Mouse (Mus musculus): ENCODE results near the gene Oxct1. TPM values are rescaled to one million over a fixed set of nuclear protein-coding genes. Genes with fewer than 3 reads are reported as not detected.

Oxct1 gene
- polyA plus RNA-seq, 1 experiment from 2014 or later: 323 TPM

DNA sequence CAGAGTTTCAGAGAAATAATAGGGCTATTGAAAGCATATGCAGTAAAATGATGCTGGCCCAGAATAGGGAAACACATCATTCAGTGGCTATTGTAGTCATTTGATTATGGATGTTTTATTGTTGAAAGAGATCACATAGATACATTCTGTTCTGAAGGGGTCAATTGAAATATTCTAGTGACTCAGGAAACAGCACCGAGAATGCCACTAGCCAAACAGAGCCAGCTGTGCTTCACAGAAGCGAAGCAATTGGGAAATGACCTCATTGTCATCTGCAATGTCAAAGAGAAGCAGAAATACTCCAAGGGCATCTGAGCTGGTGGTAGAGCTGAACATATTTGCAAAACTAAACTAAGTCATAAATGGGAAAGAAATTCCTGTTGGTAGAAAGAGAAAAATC lies 145.4 kb downstream of the Oxct1 start:
- ATAC-seq (replicated peaks; ENCODE audit: extremely low read depth, insufficient read depth, low FRiP score): no peak
- no peaks in the 10 kb centered on the region for H3K27me3 ChIP-seq (ENCODE audit: control insufficient read depth, insufficient read depth, low read length)
- H3K27ac ChIP-seq (ENCODE audit: low read length): no peak overlapping the region
- no peak overlapping the region for H3K9ac ChIP-seq (ENCODE audit: low read length)
- WGBS: 45% methylated on average over 2 of the region's 2 CpGs
- H3K36me3 ChIP-seq (ENCODE audit: control insufficient read depth, insufficient read depth): peaks cover under 1% of the 10 kb centered on the region; the same call in 1 of the 2 replicates
- H3K4me1 ChIP-seq (ENCODE audit: control insufficient read depth, insufficient read depth, low read length): no peaks in the 10 kb centered on the region
- H3K4me2 ChIP-seq (ENCODE audit: low read depth, low read length): no peak overlapping the region
- no peak overlapping the region for H3K4me3 ChIP-seq (ENCODE audit: low read length)
- H3K9me3 ChIP-seq (replicated peaks; ENCODE audit: control insufficient read depth, low read length): no peaks in the 10 kb centered on the region; the same call in 1 of the 2 replicates

DNA sequence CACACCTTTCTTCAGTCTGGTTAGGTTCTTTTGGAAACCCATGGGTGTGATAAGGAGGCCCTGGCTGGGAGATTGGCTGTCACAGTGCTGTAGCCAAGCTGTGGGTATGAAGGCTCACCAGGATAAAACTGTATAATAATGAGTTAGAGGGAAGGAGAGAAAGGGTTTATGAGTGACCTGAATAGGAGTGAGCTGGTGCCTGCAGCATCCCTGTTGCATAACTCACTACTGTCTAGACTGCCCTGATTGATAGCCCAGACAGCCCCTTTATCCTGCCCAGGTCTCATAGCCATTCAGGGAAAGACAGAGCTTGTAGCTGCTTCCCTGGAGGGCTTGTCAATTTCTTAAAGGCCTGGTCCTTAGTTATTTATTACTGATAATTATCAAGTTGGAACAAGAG lies 171.7 kb downstream of the Oxct1 start:
- H3K4me2 ChIP-seq (ENCODE audit: low read depth, low read length): no peak overlapping the region
- H3K9ac ChIP-seq (ENCODE audit: low read length): no peak overlapping the region
- H3K36me3 ChIP-seq (ENCODE audit: control insufficient read depth, insufficient read depth): no peaks in the 10 kb centered on the region
- H3K9me3 ChIP-seq (replicated peaks; ENCODE audit: control insufficient read depth, low read length): no peaks in the 10 kb centered on the region
- ATAC-seq (replicated peaks; ENCODE audit: extremely low read depth, insufficient read depth, low FRiP score): no peak
- no peak overlapping the region for H3K27ac ChIP-seq (ENCODE audit: low read length)
- H3K4me3 ChIP-seq (ENCODE audit: low read length): no peak overlapping the region
- H3K4me1 ChIP-seq (ENCODE audit: control insufficient read depth, insufficient read depth, low read length): no peaks in the 10 kb centered on the region
- H3K27me3 ChIP-seq (ENCODE audit: control insufficient read depth, insufficient read depth, low read length): no peaks in the 10 kb centered on the region

Other genes with a start within 250 kb of the Oxct1 start
- 12.4 and 13.1 TPM in 2 replicates for gene Fbxo4, start 46.8 kb upstream of the Oxct1 start, polyA plus RNA-seq (2015; fragmentation: Nextera tagmentation; extraction: Ambion mirVana)
- 22.7 and 23.2 TPM in 2 replicates for gene AW549877, start 30.6 kb upstream of the Oxct1 start, polyA plus RNA-seq (2015; fragmentation: Nextera tagmentation; extraction: Ambion mirVana)